Mouse (Mus musculus): ENCODE data around the gene Cfap61. TPM values are rescaled to one million over a fixed set of nuclear protein-coding genes. Genes with fewer than 3 reads are reported as not detected.

The Cfap61 gene
- polyA plus RNA-seq, 1 experiment from 2014 or later = 2.9 TPM

DNA sequence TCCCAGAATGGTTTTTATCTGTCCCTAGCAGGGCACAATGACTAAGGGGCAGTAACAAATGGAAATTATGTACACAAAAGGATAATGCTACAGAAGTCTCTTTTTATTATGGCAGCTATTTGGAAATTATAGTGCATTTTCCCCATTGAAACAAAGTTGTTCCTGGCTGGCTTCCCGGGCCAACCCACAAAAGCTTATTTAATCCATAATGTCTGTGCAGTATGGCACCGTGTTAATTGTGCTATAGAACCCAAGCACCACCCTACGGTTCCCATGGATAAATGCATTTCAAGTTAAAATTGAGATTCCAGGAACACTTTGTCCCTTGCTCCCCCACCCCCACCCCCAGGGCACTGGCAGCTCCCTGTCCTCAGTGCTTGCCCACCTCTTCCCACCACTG, 9.7 kb downstream of the Cfap61 start:
- WGBS = 56% methylated on average over 3 of the region's 3 CpGs
- Histone ChIP-seq H3K9me3 (replicated peaks; ENCODE audit: control insufficient read depth, low read length, poor library complexity, severe bottlenecking) (no peaks in the 10 kb centered on the region), H3K4me1 (ENCODE audit: control insufficient read depth, insufficient read depth, low read length) (no peaks in the 10 kb centered on the region), H3K27me3 (ENCODE audit: control insufficient read depth, insufficient read depth, low read depth, low read length) (no peaks in the 10 kb centered on the region), H3K36me3 (ENCODE audit: control insufficient read depth, insufficient read depth, low read length) (no peaks in the 10 kb centered on the region), H3K4me3 (ENCODE audit: low read depth, low read length) (no peak overlapping the region), H3K27ac (ENCODE audit: low read length) (no peak overlapping the region), H3K4me2 (ENCODE audit: low read length) (no peak overlapping the region), H3K9ac (ENCODE audit: low read depth, low read length) (no peak overlapping the region)
- ATAC-seq = no peak

DNA sequence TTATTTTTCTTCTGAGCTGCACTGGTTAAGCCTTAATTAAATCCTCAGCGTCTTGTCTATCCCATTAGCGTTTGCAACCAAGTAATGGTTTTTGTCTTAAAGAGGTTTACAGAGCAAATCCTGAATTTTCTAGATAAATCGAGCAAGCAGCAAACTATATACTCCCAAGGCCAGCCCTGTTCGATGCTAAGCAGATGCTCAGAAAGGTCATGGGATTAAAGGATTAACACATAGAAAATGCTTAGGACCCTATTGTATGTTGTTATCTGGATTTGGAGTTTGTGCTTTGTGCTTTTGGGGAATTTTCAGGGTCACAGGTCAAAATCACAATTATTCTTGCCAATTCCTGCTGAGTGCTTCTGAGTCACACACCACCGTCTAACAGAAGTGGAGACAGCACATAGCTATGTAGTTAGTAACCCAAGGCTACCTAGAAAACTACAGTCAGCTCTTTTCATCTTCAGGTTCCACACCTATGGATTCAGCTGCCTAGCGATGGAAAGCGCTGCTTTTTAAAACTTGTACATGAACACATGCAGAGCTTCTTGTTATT, 13.9 kb downstream of the Cfap61 start:
- H3K4me3 ChIP-seq (ENCODE audit: low read depth, low read length) = no peak overlapping the region
- H3K4me1 ChIP-seq (ENCODE audit: control insufficient read depth, insufficient read depth, low read length) = 0 out of 2 replicates have a peak, but pooled peaks cover 3% of the 10 kb centered on the region
- no peak for ATAC-seq
- H3K4me2 ChIP-seq (ENCODE audit: low read length) = no peak overlapping the region
- no peaks in the 10 kb centered on the region for H3K9me3 ChIP-seq (replicated peaks; ENCODE audit: control insufficient read depth, low read length, poor library complexity, severe bottlenecking)
- no peak overlapping the region for H3K9ac ChIP-seq (ENCODE audit: low read depth, low read length)
- no peaks in the 10 kb centered on the region for H3K27me3 ChIP-seq (ENCODE audit: control insufficient read depth, insufficient read depth, low read depth, low read length)
- no peak overlapping the region for H3K27ac ChIP-seq (ENCODE audit: low read length)
- no peaks in the 10 kb centered on the region for H3K36me3 ChIP-seq (ENCODE audit: control insufficient read depth, insufficient read depth, low read length)
- 37% methylated on average over 7 of the region's 7 CpGs for WGBS

DNA sequence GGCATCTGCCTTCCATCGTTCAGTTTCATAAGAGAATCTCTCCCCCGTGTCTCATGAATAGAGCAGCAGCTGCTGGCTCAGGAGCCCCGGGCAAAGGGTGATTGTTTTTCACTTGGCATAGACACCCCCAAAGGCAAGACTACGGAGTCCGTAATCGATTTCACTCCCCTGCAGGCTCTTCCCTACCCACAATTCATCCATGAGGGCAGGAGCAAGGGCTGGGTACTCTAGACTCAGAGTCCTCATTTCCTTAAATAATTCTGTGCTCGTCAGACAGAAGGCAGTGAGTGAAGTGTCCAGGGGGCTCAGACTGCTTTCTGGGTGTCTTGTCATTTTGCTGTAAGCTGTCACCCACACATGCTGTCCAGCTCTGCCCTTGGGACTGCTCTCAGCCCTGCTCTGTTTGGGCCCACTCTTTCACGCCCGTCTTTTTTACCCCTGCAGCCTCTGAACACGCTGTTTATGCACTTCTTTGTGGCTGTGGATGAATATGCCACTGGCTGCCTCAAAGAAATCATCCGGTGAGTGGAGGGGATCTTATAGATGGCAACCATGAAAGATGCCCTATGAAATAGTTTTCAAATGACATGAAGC, 15.0 kb downstream of the Cfap61 start:
- no peaks in the 10 kb centered on the region for H3K27me3 ChIP-seq (ENCODE audit: control insufficient read depth, insufficient read depth, low read depth, low read length)
- no peaks in the 10 kb centered on the region for H3K36me3 ChIP-seq (ENCODE audit: control insufficient read depth, insufficient read depth, low read length)
- ATAC-seq = peak; percentile 68; the same call in 1 of the 2 replicates
- no peak overlapping the region for H3K4me3 ChIP-seq (ENCODE audit: low read depth, low read length)
- no peaks in the 10 kb centered on the region for H3K9me3 ChIP-seq (replicated peaks; ENCODE audit: control insufficient read depth, low read length, poor library complexity, severe bottlenecking)
- WGBS = 11% methylated on average over 11 of the region's 11 CpGs
- no peak overlapping the region for H3K27ac ChIP-seq (ENCODE audit: low read length)
- H3K4me2 ChIP-seq (ENCODE audit: low read length) = no peak overlapping the region
- no peak overlapping the region; the same call in 1 of the 2 replicates for H3K9ac ChIP-seq (ENCODE audit: low read depth, low read length)
- H3K4me1 ChIP-seq (ENCODE audit: control insufficient read depth, insufficient read depth, low read length) = 0 out of 2 replicates have a peak, but pooled peaks cover 3% of the 10 kb centered on the region

DNA sequence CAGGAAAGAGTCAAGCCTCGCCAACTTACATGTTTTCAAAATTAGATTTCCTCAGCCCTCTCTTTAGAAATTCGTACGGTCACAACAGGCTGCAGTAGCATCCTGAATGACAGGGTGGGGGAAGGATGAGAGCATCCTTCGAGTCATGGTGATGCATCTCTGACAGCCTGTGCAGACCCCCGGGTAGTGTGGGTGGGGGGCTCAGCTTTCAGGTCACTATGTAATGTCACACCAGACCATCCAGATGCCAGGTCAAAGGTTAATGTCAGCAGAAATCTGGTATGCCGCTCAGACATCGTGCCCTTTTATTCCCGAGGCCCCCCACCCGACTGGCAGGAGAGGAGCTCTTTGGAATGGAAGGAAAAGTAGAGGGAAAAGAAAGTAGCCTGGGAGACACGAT, 15.7 kb downstream of the Cfap61 start:
- no peaks in the 10 kb centered on the region for H3K27me3 ChIP-seq (ENCODE audit: control insufficient read depth, insufficient read depth, low read depth, low read length)
- 25% methylated on average over 10 of the region's 10 CpGs for WGBS
- no peak overlapping the region for H3K27ac ChIP-seq (ENCODE audit: low read length)
- H3K36me3 ChIP-seq (ENCODE audit: control insufficient read depth, insufficient read depth, low read length) = no peaks in the 10 kb centered on the region
- no peak overlapping the region for H3K4me2 ChIP-seq (ENCODE audit: low read length)
- ATAC-seq = no peak
- H3K4me1 ChIP-seq (ENCODE audit: control insufficient read depth, insufficient read depth, low read length) = 0 out of 2 replicates have a peak, but pooled peaks cover 3% of the 10 kb centered on the region
- no peaks in the 10 kb centered on the region for H3K9me3 ChIP-seq (replicated peaks; ENCODE audit: control insufficient read depth, low read length, poor library complexity, severe bottlenecking)
- H3K9ac ChIP-seq (ENCODE audit: low read depth, low read length) = no peak overlapping the region
- H3K4me3 ChIP-seq (ENCODE audit: low read depth, low read length) = no peak overlapping the region

DNA sequence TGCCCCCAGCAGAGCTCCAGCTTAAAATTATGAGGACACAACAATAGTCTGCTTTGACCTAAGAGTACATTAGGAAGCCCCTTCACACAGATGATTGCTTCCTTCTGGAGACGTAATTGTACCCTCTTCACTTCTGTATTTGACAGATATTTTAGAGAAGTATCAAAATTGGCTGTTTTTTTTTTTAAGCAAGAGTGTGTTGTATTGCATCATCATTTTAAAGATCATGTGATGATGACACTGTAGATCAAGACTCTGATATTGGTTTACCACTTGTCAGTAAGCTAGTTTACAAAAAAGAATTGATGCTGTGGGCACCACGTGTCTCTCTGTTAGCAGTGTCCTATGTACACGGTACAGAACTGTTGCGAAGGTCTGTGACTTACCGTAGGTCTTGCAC, 18.1 kb downstream of the Cfap61 start:
- H3K36me3 ChIP-seq (ENCODE audit: control insufficient read depth, insufficient read depth, low read length) = no peaks in the 10 kb centered on the region

DNA sequence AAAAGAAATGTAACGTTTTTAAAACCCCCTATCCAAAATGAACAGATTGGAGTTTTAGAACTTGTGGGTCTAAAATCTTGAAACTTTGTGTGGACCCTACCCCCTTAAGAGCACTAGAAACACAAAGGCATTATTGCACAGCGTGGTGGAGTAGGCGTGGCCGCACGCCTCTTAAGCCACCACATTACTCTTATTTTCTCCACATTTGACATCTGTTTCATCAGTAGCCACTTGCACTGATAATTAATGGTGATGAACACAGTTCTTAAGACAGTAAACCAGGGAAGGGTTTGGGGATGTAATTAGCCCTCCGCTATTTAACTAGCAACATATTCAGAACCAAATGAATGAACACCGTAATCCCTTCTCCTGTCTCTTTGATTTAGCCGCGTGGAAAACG, 21.3 kb downstream of the Cfap61 start:
- WGBS = 36% methylated on average over 10 of the region's 10 CpGs
- no peaks in the 10 kb centered on the region for H3K27me3 ChIP-seq (ENCODE audit: control insufficient read depth, insufficient read depth, low read depth, low read length)
- H3K9ac ChIP-seq (ENCODE audit: low read depth, low read length) = no peak overlapping the region
- no peak overlapping the region for H3K4me3 ChIP-seq (ENCODE audit: low read depth, low read length)
- H3K27ac ChIP-seq (ENCODE audit: low read length) = no peak overlapping the region
- H3K4me2 ChIP-seq (ENCODE audit: low read length) = no peak overlapping the region
- no peaks in the 10 kb centered on the region for H3K4me1 ChIP-seq (ENCODE audit: control insufficient read depth, insufficient read depth, low read length)
- no peak for ATAC-seq
- H3K9me3 ChIP-seq (replicated peaks; ENCODE audit: control insufficient read depth, low read length, poor library complexity, severe bottlenecking) = no peaks in the 10 kb centered on the region
- H3K36me3 ChIP-seq (ENCODE audit: control insufficient read depth, insufficient read depth, low read length) = no peaks in the 10 kb centered on the region

More for the DNA sequence above, 18.1 kb downstream of the Cfap61 start:
- ATAC-seq = no peak
- Histone ChIP-seq H3K4me2 (ENCODE audit: low read length) (no peak overlapping the region), H3K9me3 (replicated peaks; ENCODE audit: control insufficient read depth, low read length, poor library complexity, severe bottlenecking) (no peaks in the 10 kb centered on the region), H3K27ac (ENCODE audit: low read length) (no peak overlapping the region), H3K27me3 (ENCODE audit: control insufficient read depth, insufficient read depth, low read depth, low read length) (no peaks in the 10 kb centered on the region), H3K4me1 (ENCODE audit: control insufficient read depth, insufficient read depth, low read length) (0 out of 2 replicates have a peak, but pooled peaks cover 3% of the 10 kb centered on the region), H3K4me3 (ENCODE audit: low read depth, low read length) (no peak overlapping the region), H3K9ac (ENCODE audit: low read depth, low read length) (no peak overlapping the region)
- 92% methylated on average over 5 of the region's 5 CpGs for WGBS

DNA sequence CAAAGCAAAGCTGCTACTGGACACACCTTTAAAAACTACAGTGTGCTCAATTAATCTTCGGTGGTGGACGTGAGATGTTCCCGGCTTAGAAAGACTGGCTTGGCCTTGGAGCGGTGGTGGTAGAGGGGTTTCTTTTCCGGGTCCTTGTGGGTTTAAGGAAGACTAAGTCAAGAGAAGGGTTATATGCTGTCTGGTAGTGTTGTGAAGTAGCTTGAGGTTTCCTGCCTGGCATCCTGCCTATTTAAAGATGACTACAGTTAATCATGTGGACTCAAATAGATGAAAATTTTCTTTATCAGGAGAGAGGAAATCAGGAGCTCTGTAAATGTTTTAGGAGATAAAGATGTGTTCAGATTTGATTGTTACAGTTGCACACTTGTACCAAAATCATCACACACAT, 21.7 kb downstream of the Cfap61 start:
- H3K4me1 ChIP-seq (ENCODE audit: control insufficient read depth, insufficient read depth, low read length) = no peaks in the 10 kb centered on the region
- ATAC-seq = no peak
- no peaks in the 10 kb centered on the region for H3K36me3 ChIP-seq (ENCODE audit: control insufficient read depth, insufficient read depth, low read length)
- 42% methylated on average over 5 of the region's 5 CpGs for WGBS
- H3K27me3 ChIP-seq (ENCODE audit: control insufficient read depth, insufficient read depth, low read depth, low read length) = no peaks in the 10 kb centered on the region
- H3K9me3 ChIP-seq (replicated peaks; ENCODE audit: control insufficient read depth, low read length, poor library complexity, severe bottlenecking) = no peaks in the 10 kb centered on the region
- H3K27ac ChIP-seq (ENCODE audit: low read length) = no peak overlapping the region
- no peak overlapping the region for H3K4me3 ChIP-seq (ENCODE audit: low read depth, low read length)
- H3K4me2 ChIP-seq (ENCODE audit: low read length) = no peak overlapping the region
- H3K9ac ChIP-seq (ENCODE audit: low read depth, low read length) = no peak overlapping the region

DNA sequence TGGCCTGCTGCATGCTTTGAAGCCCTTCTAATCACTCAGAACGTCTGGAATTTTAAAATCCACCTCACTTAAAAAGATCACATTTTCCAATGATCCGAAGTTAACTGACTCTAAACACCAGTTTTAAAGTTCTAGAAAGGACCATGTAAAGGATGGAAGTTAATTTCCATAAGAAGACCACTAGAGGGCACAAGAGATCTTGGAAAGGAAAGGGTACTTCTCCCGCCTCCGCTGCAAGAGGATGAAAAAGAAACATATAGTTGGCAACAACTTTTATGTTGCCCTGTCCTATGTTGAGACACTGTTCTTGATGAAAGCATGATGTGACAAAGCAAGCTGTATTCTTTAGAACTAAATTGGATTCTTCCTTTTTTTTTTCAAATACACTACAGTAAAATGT, 22.9 kb downstream of the Cfap61 start:
- 13% methylated on average over 4 of the region's 4 CpGs for WGBS
- no peaks in the 10 kb centered on the region for H3K9me3 ChIP-seq (replicated peaks; ENCODE audit: control insufficient read depth, low read length, poor library complexity, severe bottlenecking)

DNA sequence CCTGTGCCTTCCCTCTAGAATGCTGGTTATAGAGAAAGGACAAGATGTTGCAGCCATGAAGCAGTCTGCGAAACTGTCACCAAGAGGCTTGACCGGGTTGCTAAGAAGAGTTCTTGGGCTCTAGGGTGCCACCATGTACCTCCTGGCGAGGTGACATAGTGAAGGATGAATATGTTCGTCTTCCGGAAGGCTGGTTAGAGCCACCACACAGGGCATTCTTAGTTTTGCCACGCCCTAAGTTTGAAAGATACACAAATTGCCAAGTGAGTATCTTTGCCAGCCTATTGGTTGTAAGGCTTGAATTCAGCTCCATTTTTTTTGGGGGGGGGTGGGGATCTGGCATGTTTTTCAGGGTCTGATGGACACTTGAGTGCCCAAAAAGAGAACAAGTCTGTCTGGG, 23.5 kb downstream of the Cfap61 start:
- no peak for ATAC-seq
- Histone ChIP-seq H3K9me3 (replicated peaks; ENCODE audit: control insufficient read depth, low read length, poor library complexity, severe bottlenecking) (no peaks in the 10 kb centered on the region), H3K4me1 (ENCODE audit: control insufficient read depth, insufficient read depth, low read length) (no peaks in the 10 kb centered on the region), H3K9ac (ENCODE audit: low read depth, low read length) (no peak overlapping the region), H3K4me3 (ENCODE audit: low read depth, low read length) (no peak overlapping the region), H3K27ac (ENCODE audit: low read length) (no peak overlapping the region), H3K36me3 (ENCODE audit: control insufficient read depth, insufficient read depth, low read length) (no peaks in the 10 kb centered on the region), H3K4me2 (ENCODE audit: low read length) (no peak overlapping the region), H3K27me3 (ENCODE audit: control insufficient read depth, insufficient read depth, low read depth, low read length) (no peaks in the 10 kb centered on the region)
- WGBS = 73% methylated on average over 6 of the region's 6 CpGs

More for the DNA sequence above, 22.9 kb downstream of the Cfap61 start:
- H3K27ac ChIP-seq (ENCODE audit: low read length) = no peak overlapping the region
- no peak overlapping the region for H3K4me3 ChIP-seq (ENCODE audit: low read depth, low read length)
- no peak overlapping the region for H3K9ac ChIP-seq (ENCODE audit: low read depth, low read length)
- H3K27me3 ChIP-seq (ENCODE audit: control insufficient read depth, insufficient read depth, low read depth, low read length) = no peaks in the 10 kb centered on the region
- no peaks in the 10 kb centered on the region for H3K36me3 ChIP-seq (ENCODE audit: control insufficient read depth, insufficient read depth, low read length)
- H3K4me2 ChIP-seq (ENCODE audit: low read length) = no peak overlapping the region
- H3K4me1 ChIP-seq (ENCODE audit: control insufficient read depth, insufficient read depth, low read length) = no peaks in the 10 kb centered on the region
- ATAC-seq = peak; percentile 69; the same call in 1 of the 2 replicates
